In genomic region chr2:117511737-117512136, GRCm38 (mm10) we compare ENCODE assay signal across 15 mouse cellular contexts.
"Had no signal": no experiment of that assay in that cellular context is flagged by ENCODE, and none has a peak within 500 bp of the region (broad histone marks: within the 10 kb centered on the region; RNA-seq: fewer than 3 reads in every experiment).

No protein-coding gene starts in this region.

- H3K9ac ChIP-seq: neural tube, embryonic 15.5 days; stomach, embryonic 15.5 days had no signal

- H3K27me3 ChIP-seq: neural tube, embryonic 15.5 days; stomach, embryonic 15.5 days had no signal

- H3K4me3 ChIP-seq: neural tube, embryonic 15.5 days; stomach, embryonic 15.5 days had no signal

- H3K9me3 ChIP-seq: neural tube, embryonic 15.5 days; stomach, embryonic 15.5 days had no signal

- H3K4me1 ChIP-seq: neural tube, embryonic 15.5 days; stomach, embryonic 15.5 days had no signal

- H3K4me2 ChIP-seq: neural tube, embryonic 15.5 days; stomach, embryonic 15.5 days had no signal

- H3K36me3 ChIP-seq: neural tube, embryonic 15.5 days; stomach, embryonic 15.5 days had no signal

- H3K27ac ChIP-seq: neural tube, embryonic 15.5 days; stomach, embryonic 15.5 days; stomach, postnatal 0 days had no signal

- DNase-seq: retina, postnatal 1 day; right cerebral cortex, adult 18-20 months; right cerebral cortex, postnatal 14 days; right cerebral cortex, postnatal 25 days; right cerebral cortex, postnatal 4 days; spleen, adult 18-20 months; thymus, adult 18-20 months; thymus, adult 2 months; thymus, postnatal 14 days; thymus, postnatal 25 days; thymus, postnatal 36 days; thymus, postnatal 4 days had no signal
